Mouse (Mus musculus) embryonic fibroblast, embryonic 13.5 days (primary cell): ENCODE measurements around the gene Serpina12.

Source experiments
- CTCF ChIP-seq: IDR thresholded peaks from 2 replicates; pipeline ENCODE4 v1.5.1; 2011; ENCODE audit warnings: mild to moderate bottlenecking, control low read depth, low read length, moderate library complexity, borderline replicate concordance; ENCODE audit not compliant: insufficient read depth
- POLR2A ChIP-seq: IDR thresholded peaks from 2 replicates; pipeline ENCODE4 v1.6.1; 2011; ENCODE audit warnings: low read depth, mild to moderate bottlenecking, control low read depth, low read length, moderate library complexity

DNA sequence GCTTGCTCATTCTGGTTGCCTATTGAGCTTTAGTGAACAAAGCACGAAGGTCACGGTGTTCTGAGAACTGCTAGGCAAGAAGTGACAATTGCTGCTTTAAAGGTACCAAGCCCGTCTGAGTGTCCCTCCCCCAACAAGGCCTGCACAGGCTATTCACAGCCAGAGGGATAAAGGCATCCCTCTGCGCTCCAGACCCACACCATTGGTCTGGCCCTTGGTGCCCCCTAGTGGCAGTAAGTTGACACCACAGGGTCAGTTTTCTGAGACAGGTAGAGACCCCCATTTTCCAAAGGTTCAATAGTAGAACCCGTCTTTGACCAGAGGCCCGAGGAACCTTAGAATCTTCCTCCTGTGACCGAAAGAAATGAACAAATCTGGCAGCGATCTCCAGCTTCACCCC, 14.3 kb downstream of the Serpina12 start:
- TF ChIP-seq POLR2A (no peak), CTCF (0 out of 2 replicates have a peak, but pooled peaks have one; percentile 29)
